Mouse (Mus musculus) liver, adult (tissue): ENCODE data around the gene Pygo2.

Source experiments
- GATA4 ChIP-seq: IDR thresholded peaks from 2 replicates; pipeline ENCODE4 v1.6.1; 2014; ENCODE audit warnings: mild to moderate bottlenecking, low read length; ENCODE audit not compliant: insufficient replicate concordance

The Pygo2 gene

GRCm38 (mm10) chr3:89425141-89425525, 4.9 kb upstream of the Pygo2 start:
- TF ChIP-seq GATA4, result no peak

DNA sequence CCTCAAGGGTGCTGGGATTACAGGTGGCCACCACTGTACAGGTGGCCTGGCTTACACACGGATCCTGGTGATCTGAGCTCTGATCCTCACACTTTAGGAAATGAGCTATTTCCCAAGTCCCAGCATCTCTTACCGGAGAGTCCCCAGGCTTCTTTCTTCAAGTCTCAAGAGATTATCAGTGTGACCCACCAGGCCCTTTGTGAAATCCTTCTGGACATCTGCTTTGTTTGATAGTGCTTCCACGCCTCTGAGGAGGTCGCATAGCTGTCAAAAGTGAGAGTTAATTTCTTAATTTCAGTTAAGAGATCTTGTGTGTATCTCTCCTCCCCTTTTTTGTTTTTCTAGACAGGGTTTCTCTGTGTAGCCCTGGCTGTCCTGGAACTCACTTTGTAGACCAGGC, 4.1 kb upstream of the Pygo2 start:
- no peak for TF ChIP-seq GATA4

DNA sequence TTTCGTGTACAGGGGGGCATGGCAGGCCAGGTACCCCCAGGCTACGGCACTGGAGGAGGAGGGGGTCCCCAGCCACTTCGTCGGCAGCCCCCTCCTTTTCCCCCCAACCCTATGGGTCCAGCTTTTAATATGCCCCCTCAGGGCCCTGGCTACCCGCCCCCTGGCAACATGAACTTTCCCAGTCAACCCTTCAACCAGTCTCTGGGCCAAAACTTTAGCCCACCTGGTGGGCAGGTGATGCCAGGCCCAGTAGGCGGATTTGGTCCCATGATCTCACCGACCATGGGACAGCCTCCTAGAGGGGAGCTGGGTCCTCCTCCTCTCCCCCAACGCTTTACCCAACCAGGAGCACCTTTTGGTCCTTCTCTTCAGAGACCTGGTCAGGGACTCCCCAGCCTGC, 2.6 kb downstream of the Pygo2 start:
- TF ChIP-seq GATA4, result no peak

DNA sequence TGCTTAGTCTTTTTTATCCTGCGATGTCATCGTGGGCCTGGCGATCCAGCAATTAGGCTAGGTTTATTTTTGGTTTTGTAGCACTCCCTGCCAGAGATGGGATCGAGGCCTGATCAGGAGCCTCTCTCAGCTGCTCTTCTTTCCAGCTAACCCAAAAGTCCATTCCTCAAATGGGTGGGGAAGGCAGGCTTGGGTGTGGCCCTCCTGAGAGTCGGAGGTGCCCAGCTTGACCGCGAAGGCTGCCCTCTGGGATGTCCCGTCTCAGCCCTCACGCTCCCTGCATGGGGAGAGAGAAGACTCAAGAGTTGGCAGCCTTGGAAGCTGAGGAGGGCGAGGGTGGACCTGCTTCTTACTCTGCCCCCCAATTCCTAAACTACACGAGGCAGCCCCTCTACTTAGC, 4.5 kb downstream of the Pygo2 start:
- no peak for TF ChIP-seq GATA4

- TF ChIP-seq GATA4, result no peak
These were observed 5.0 kb downstream of the Pygo2 start for GRCm38 (mm10) chr3:89435041-89435440.

- TF ChIP-seq GATA4, result no peak
These were observed 6.4 kb downstream of the Pygo2 start, which contains the start of gene Pbxip1 for GRCm38 (mm10) chr3:89436176-89437113. Gene Pbxip1, plus strand, starts transcription at chr3:89436706.

DNA sequence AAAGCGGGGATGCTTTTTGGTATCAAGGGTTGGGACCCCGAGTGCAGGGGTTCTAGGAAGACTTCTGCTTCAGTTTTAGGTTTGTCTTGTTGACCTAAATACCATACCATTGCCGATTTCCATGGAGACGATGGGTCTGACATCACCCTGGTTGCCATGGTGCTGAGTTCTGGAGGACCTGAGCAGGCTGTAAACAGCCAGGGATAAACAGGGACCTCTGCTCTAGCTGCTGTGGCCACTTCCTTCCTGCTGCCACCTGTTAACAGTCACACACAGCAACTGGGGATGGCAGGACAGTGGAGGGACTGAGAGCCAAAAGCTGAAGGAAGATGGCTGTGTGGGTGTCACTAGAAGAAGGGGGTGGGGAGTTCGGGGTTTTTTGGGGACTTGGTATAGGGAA, 7.3 kb downstream of the Pygo2 start:
- TF ChIP-seq GATA4, result no peak

DNA sequence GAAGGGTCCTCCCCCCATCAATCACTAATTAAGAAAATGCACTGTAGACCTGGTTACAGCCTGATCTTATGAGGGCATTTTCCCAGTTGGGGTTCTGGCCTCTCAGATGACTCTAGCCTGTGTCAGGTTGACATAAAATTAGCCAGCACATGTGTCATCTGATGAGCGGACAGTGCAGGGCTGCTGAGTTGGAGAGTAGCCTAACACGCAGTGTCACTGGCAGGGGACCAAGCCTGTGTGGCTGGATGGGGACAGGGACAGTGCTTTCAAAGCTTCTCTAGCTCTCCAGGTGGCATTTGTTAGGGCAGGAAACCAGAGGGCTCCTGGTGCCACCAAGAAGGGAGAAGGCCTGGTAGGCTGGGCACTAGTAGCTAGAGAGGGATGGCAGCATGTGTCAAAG, 10.7 kb downstream of the Pygo2 start:
- TF ChIP-seq GATA4, result no peak

DNA sequence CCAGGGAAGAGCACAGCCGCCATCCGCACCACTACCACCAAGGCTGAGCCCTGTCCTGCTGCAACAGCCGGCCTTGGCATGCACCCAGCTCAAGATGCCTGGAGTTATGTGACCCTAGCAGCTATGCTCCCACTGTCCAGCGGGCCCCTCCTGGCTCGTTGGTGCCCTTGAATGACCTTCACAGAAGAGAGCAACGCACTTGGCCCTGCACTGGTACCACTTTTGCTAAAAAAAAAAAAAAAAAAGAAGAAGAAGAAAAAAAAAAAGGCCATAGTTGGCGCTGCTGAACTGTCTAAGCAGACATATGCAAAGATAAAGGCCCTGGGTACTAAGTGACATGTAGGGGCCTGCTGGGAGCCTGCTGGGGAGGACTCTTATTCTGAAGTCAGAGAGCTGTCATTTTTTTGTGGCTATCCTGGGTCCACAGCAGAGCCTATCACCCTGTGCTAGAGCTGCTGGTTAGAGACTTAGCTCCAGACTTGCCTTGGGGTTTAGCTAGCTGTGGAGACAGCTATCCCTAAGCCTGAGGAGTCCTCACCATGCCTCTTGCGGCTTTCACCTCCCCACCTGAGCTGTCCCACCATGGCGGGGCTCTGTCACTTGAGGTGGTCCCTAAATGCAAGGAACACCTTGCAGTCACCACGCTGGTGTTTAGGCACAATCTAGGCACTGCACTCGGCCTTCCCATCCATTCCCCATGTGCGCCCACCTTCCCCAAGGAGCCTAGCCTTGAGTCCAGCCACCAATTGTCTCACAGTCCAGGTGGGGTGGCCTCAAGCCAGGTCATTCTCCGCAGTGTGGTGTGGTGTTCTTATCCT, 18.9 kb downstream of the Pygo2 start:
- TF ChIP-seq GATA4, result no peak

DNA sequence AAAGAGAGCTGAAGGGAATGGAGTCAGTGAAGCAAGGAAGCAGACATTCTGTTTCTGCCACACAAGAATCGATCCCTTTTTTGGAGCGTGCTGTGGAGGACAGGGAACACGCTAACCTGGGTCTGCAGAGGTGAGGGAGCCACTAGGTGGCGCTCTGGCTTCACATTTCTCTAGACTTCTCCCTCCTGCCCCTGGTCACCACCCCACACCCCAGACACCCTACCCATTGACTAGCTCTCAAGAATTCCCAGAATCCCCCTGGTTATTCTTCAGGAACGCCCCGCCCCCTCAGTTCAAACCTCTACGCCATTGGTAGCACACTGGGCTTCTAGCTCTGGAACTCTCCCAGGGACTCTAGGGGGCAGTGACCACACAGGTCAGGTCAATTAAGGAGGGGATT, 19.5 kb downstream of the Pygo2 start:
- TF ChIP-seq GATA4, result no peak

- no peak for TF ChIP-seq GATA4
These were observed 21.9 kb downstream of the Pygo2 start for GRCm38 (mm10) chr3:89451916-89452315.

DNA sequence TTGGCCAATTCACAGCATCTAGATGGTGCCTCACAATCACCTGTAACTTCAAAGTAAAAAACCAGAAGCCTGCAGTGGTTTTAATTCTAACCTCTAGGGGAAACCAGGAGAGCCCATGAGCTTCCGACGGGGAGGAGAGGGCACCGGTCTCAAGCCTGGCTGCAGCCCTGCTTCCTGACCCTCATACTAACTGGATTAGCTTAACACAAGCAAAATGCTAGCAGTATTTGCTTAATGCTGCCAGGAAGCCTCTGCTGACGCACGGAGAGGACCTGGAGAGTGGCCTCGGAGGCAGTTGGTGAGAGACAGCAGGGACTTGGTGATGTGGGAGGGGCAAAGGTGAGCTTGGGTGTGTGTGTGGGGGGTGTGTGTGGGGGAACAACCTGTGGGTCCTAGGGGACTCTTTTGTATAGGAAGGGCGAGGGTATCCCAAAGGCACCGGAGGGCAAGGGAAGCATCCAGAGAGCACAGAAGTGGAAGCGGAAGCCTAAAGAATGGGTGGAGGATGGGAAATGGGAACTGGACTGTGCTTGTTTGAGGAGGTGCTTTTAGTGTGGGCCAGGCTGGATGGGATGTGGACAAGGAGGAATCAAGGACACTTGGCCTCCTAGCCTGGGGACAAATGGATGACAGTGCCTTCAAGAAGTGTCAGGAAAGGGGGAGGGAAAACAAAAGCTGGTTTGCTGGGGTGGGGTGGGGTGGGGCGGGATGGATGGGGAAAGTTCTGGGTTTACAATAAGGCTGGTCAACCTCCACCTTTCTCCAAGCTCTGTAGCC, 24.6 kb downstream of the Pygo2 start, which contains the start of gene Pmvk:
TSS of gene Pmvk (plus strand) at position 141 of the 777 bp plus-strand sequence.
- TF ChIP-seq GATA4, result no peak

- no peak for TF ChIP-seq GATA4
These were observed 25.8 kb downstream of the Pygo2 start for GRCm38 (mm10) chr3:89455786-89456285.

DNA sequence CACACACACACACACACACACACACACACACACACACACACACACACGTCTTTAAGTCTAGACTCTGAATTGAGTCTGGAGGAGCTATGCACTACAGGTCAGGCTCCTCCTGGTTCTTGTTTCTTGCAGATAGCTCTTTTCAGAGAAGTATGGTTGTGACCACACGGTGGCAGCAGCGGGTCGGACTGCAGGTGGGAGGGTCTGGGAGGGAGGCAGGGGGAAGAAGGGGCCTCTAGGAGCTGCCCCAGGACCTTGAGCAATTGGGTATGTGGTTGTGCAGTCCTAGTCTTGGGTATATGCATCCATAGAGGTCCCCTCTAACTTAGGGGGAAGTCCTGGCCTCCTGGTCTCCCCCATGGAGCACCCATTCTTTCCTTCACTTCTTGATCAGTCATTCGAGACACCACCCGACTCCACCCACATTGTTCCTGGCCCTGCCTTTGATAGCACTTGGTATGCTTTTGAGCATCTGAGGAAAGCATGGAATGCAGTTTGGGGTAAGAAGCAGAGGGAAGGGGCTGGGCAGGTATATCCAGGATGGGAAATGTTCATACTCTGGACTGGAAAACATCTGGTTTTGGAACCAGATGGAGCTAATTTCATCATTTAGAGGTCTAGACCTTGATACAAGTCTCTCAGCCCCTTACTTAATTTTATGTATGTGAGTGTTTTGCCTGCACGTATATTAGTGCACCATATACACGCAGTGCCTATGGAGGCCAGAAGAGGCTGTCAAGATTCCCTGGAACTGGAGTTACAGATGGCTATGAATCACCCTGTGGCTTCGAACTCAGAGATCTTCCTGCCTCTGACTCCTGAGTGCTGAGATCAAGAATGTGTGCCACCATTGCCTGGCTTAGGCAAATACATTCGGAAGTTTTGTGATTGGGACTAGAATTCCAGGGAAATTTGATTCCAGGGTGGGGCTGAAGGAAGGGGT, 27.0 kb downstream of the Pygo2 start:
- no peak for TF ChIP-seq GATA4

GRCm38 (mm10) chr3:89458372-89458964, 28.5 kb downstream of the Pygo2 start:
- TF ChIP-seq GATA4, result no peak
